Mouse (Mus musculus) kidney, embryonic 14.5 days (tissue): ENCODE measurements around the gene Ccdc80. TPM values are rescaled to one million over a fixed set of nuclear protein-coding genes. Genes with fewer than 3 reads are reported as not detected.

Source experiments
- ATAC-seq: fragments of 200-750 bp; cut with Nextera tagmentation; 2 replicates; pipeline ENCODE4 v1.8.0; 2017; ENCODE audit warnings: moderate number of reproducible peaks, mild to moderate bottlenecking, moderate TSS enrichment, moderate library complexity; ENCODE audit not compliant: low FRiP score, low TSS enrichment
- H3K27ac ChIP-seq: fragments of 300-500 bp; sonication (generic); 2 replicates; pipeline ENCODE4 v1.5.1; 2014; ENCODE audit warnings: low read depth, mild to moderate bottlenecking, low read length, moderate library complexity, mixed read lengths
- H3K27me3 ChIP-seq: fragments of 300-500 bp; sonication (generic); 2 replicates; pipeline ENCODE4 v1.6.1; 2014; ENCODE audit warnings: mild to moderate bottlenecking, low read length; ENCODE audit not compliant: control insufficient read depth, insufficient read depth
- H3K36me3 ChIP-seq: fragments of 300-500 bp; sonication (generic); 2 replicates; pipeline ENCODE4 v1.6.1; 2014; ENCODE audit warnings: low read length, mixed read lengths; ENCODE audit not compliant: control insufficient read depth, insufficient read depth
- H3K4me1 ChIP-seq: fragments of 300-500 bp; sonication (generic); 2 replicates; pipeline ENCODE4 v1.6.1; 2014; ENCODE audit warnings: low read length, mixed read lengths; ENCODE audit not compliant: control insufficient read depth, insufficient read depth
- H3K4me2 ChIP-seq: fragments of 300-500 bp; sonication (generic); replicated peaks from 2 replicates; pipeline ENCODE4 v1.6.1; 2014; ENCODE audit warnings: low read depth, mild to moderate bottlenecking, low read length
- H3K4me3 ChIP-seq: fragments of 300-500 bp; sonication (generic); 2 replicates; pipeline ENCODE4 v1.5.1; 2014; ENCODE audit warnings: mild to moderate bottlenecking, low read length
- H3K9ac ChIP-seq: fragments of 300-500 bp; sonication (generic); 2 replicates; pipeline ENCODE4 v1.6.1; 2014; ENCODE audit warnings: low read depth, mild to moderate bottlenecking, low read length, moderate library complexity
- H3K9me3 ChIP-seq: fragments of 300-500 bp; sonication (generic); 2 replicates; pipeline ENCODE4 v1.6.1; 2016; ENCODE audit warnings: low read length; ENCODE audit not compliant: control insufficient read depth
- WGBS: fragments of 180-500 bp; shearing (Covaris S2); extraction: QIAGEN DNeasy Blood & Tissue Kit; methylation state at CpG from one replicate; pipeline ENCODE4 v1.1.7; 2014; 5-methylcytosine and 5-hydroxymethylcytosine counted together
- polyA plus RNA-seq: library from polyadenylated mRNA; unstranded; fragments of >200 nt; fragmentation: Nextera tagmentation; extraction: Ambion mirVana; gene quantifications from 2 replicates; pipeline ENCODE4 v1.2.1, GENCODE M21; 2014

Gene Ccdc80
- polyA plus RNA-seq, 1 experiment from 2014 or later: 78.5 TPM

DNA sequence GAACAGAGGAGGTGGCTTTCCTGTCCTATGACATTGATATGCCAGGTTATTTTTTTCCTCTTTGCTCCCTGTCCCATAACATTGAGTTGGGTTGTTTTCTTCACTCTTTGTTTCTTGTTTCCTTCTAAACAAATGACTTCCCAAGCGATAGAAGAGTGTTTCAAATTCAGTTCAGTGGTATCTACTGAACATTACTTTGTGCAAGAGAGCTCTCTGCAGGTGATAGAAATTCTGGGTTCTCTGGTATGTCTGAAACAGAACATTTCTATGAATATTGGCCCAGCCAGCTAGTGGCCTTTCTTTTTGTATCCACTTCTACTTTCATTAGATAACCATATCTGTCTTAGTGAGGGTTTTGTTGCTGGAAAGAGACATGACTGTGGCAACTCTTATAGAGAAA, 4.4 kb upstream of the Ccdc80 start:
- H3K27ac ChIP-seq: no peak overlapping the region
- H3K36me3 ChIP-seq: no peaks in the 10 kb centered on the region
- H3K27me3 ChIP-seq: no peaks in the 10 kb centered on the region
- no peak for ATAC-seq
- no peaks in the 10 kb centered on the region for H3K4me1 ChIP-seq
- H3K9me3 ChIP-seq: no peaks in the 10 kb centered on the region
- H3K4me2 ChIP-seq: no peak overlapping the region
- no peak overlapping the region for H3K9ac ChIP-seq
- 85% methylated on average over 1 of the region's 1 CpGs for WGBS
- H3K4me3 ChIP-seq: no peak overlapping the region

DNA sequence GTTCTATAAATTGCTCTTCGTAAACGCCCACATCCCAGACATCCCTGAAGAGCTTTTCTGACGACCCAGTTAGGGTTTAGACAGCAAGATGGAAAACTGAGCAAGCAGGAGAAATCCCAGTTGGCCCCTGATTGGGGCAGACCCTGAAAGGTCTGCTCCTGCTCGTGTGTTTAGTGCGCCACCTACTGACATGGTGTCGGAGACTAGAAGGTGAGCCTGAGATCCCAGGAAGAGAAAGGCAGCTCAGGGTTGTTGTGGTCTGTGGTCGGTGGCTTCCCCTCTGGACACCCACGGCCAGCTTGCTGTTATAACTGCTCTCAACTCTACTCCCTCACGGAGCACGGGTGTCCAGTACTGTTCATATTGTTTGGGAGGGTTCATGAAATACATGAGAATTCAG, 3.2 kb upstream of the Ccdc80 start:
- H3K9me3 ChIP-seq: no peaks in the 10 kb centered on the region
- no peak overlapping the region for H3K9ac ChIP-seq
- H3K4me1 ChIP-seq: no peaks in the 10 kb centered on the region
- peak; percentile 78 for ATAC-seq
- H3K36me3 ChIP-seq: no peaks in the 10 kb centered on the region
- no peak overlapping the region for H3K4me2 ChIP-seq
- 11% methylated on average over 10 of the region's 10 CpGs for WGBS
- H3K27me3 ChIP-seq: no peaks in the 10 kb centered on the region
- H3K27ac ChIP-seq: no peak overlapping the region
- no peak overlapping the region for H3K4me3 ChIP-seq

DNA sequence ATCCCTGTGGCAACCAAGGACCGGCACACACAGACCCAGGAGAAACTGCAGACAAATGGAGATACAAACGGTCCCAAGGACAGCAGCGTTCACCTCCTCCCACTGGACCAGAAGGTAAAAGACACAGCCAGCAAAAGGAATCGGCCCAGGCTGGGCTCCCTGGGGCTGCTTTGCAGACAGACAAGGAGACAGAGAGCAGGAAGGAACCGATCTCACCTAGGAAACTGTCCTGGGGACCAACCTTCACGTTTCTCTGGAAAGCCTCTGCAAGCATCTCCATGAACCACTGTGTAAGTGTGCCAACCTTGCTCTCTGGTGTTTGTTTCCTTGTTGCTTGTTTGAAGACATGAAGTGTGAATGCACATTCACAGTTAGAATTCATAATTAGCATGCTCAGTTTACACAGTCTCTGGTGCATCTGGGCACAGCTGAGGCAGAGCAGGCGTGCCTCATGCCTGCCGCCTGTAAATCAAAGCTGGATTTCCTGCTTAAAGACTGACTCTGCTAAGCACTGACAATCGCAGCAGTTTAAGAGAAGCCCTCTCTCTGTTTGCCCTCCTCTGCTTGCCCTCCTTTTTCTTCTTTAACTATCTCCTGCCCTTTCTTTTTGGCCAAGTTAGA, 1.0 kb downstream of the Ccdc80 start:
- WGBS: 2% methylated on average over 9 of the region's 9 CpGs
- no peak for ATAC-seq

DNA sequence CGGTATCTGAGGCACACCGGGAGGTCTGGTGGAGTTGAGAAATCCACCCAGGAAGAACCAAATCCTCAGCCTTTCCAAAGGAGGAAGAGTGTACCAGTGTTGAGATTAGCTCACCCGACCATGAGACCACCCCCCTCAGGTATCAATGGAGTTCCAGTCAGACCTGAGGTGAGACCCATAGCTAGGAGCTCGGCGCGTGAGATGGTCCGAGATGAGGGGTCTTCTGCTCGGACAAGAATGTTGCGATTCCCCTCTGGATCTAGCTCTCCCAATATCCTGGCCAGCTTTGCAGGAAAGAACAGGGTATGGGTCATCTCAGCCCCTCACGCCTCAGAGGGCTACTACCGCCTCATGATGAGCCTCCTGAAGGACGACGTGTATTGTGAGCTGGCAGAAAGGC, 1.8 kb downstream of the Ccdc80 start:
- H3K27me3 ChIP-seq: no peaks in the 10 kb centered on the region
- peaks cover 25% of the 10 kb centered on the region for H3K4me1 ChIP-seq
- WGBS: 86% methylated on average over 13 of the region's 13 CpGs
- H3K4me2 ChIP-seq: peak overlapping the region; percentile 49
- no peaks in the 10 kb centered on the region for H3K9me3 ChIP-seq
- peak overlapping the region; percentile 61; the same call in 1 of the 2 replicates for H3K9ac ChIP-seq
- ATAC-seq: no peak
- no peak overlapping the region; the same call in 1 of the 2 replicates for H3K27ac ChIP-seq
- peak overlapping the region; percentile 50; the same call in 1 of the 2 replicates for H3K4me3 ChIP-seq
- H3K36me3 ChIP-seq: no peaks in the 10 kb centered on the region

More for the DNA sequence above, 1.0 kb downstream of the Ccdc80 start:
- Histone ChIP-seq H3K4me1 (peaks cover 25% of the 10 kb centered on the region), H3K27ac (peak overlapping the region; percentile 70), H3K27me3 (no peaks in the 10 kb centered on the region), H3K9me3 (no peaks in the 10 kb centered on the region), H3K4me2 (peak overlapping the region; percentile 49), H3K36me3 (no peaks in the 10 kb centered on the region), H3K9ac (peak overlapping the region; percentile 61), H3K4me3 (peak overlapping the region; percentile 50)

DNA sequence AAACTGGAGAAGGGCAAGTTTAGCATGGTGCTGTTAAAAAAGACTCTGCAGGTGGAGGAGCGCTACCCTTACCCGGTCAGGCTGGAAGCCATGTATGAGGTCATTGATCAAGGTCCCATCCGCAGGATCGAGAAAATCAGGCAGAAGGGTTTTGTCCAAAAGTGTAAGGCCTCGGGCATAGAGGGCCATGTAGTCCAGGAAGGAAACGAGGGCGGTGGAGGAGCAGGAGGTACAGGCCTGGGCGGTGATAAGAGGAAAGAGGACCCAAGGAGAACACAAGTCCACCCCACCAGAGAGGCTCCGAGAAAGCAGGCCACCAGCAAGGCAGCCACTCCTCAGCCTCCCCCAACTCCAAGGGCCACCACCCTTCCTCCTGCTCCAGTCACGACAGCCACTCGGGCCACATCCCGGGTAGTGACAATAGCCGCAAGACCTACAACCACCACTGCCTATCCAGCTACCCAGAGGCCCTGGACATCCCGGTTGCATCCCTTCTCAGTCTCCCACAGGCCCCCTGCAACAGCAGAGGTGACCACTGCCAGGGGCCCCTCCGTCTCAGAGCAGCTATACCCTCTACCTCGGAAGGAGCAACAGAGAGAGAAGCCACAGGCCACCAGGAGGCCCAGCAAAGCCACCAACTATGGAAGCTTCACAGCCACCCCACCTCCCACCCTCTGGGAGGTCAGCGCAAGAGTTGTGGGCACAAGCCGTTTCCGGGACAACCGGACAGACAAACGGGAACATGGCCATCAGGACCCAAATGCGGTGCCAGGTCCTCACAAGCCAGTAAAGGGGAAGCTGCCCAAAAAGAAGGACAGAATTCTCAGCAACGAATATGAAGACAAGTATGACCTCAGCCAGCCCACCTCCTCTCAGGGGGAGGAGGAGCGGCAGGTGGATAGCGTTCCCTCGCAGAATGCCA, 2.6 kb downstream of the Ccdc80 start:
- Histone ChIP-seq H3K4me2 (peak overlapping the region; percentile 49), H3K27ac (no peak overlapping the region), H3K9ac (no peak overlapping the region), H3K4me3 (peak overlapping the region; percentile 50; the same call in 1 of the 2 replicates), H3K4me1 (peaks cover 28% of the 10 kb centered on the region), H3K36me3 (no peaks in the 10 kb centered on the region), H3K9me3 (no peaks in the 10 kb centered on the region), H3K27me3 (no peaks in the 10 kb centered on the region)
- 83% methylated on average over 26 of the region's 26 CpGs for WGBS
- no peak for ATAC-seq

DNA sequence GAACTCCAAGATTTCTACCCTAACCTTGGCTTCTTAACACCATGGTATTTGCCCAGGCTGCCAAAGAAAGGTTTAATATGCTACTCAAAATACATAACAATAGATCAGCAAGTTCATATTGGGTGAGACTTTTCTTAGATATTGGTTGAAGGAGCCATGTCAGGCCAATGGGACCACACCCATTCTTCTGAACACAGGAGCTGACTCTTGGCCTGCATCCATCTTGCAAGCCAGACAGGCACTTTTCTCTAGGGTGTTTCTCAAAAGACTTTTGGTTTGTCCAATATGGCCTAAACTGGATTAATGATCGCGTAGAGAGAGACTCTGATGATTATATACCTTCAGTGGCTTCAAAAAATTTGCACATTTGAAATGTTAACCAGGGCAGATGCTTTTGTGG, 4.3 kb downstream of the Ccdc80 start:
- 95% methylated on average over 2 of the region's 2 CpGs for WGBS
- no peak overlapping the region for H3K9ac ChIP-seq
- no peak for ATAC-seq
- no peak overlapping the region for H3K27ac ChIP-seq
- no peaks in the 10 kb centered on the region for H3K36me3 ChIP-seq
- H3K9me3 ChIP-seq: no peaks in the 10 kb centered on the region
- no peaks in the 10 kb centered on the region for H3K27me3 ChIP-seq
- H3K4me1 ChIP-seq: peaks cover 33% of the 10 kb centered on the region
- H3K4me2 ChIP-seq: peak overlapping the region; percentile 49
- H3K4me3 ChIP-seq: peak overlapping the region; percentile 17

DNA sequence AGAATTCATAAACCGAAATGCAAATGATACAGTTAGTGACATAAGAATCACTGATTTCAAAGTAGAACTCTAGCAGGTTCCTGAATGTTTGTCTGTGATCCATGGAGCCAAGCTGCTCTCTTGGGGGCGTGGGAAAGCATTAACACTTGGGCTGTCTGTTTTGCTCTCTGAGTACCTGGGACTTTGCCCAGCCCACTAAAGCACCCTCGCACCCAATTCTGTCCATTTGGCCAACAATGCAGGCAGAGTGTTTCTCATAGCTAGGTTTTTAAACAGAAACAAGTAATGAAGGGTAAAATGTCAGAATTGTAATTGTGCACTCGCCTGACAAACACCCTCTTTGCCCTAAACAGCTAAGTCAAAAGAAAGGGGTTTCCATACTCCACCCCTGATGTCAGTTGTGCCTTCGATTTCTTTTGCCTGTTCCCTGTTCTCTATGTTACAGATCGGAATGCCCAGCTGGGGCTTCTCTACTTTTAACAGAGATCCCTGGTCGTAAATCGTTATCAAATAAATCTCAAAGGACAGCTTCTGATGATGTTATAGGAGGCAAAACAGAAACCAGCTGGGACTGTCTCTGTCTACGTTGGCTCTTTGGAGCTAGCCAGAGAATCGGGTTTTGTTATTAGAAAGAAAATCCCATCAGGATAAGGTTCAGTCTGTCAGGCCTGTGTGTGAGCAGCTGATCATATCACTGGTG, 5.1 kb downstream of the Ccdc80 start:
- H3K4me3 ChIP-seq: peak overlapping the region; percentile 19
- H3K27me3 ChIP-seq: no peaks in the 10 kb centered on the region
- H3K9me3 ChIP-seq: no peaks in the 10 kb centered on the region
- peaks cover 33% of the 10 kb centered on the region for H3K4me1 ChIP-seq
- 23% methylated on average over 10 of the region's 10 CpGs for WGBS
- H3K9ac ChIP-seq: no peak overlapping the region
- H3K27ac ChIP-seq: peak overlapping the region; percentile 53
- peak; percentile 72 for ATAC-seq
- no peaks in the 10 kb centered on the region for H3K36me3 ChIP-seq
- H3K4me2 ChIP-seq: peak overlapping the region; percentile 49

DNA sequence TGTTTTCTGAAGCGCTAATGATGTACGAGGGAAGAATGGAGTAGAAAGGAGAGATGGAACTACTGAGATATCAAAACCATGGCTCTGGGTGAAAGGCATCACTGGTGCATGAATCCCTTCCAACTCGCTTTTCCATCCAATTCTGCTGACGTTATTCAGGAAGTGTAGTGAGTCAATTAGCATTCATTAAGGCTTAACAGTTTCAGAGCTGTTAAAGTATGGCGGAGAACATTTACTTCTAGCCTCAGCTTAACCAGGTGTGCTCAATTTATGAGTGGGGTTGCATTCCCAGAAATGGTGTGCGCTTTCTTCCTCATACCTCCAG, 5.6 kb downstream of the Ccdc80 start:
- ATAC-seq: no peak
- Histone ChIP-seq H3K9ac (no peak overlapping the region), H3K4me2 (peak overlapping the region; percentile 49), H3K4me1 (peaks cover 33% of the 10 kb centered on the region), H3K36me3 (no peaks in the 10 kb centered on the region), H3K9me3 (no peaks in the 10 kb centered on the region), H3K27ac (peak overlapping the region; percentile 51; the same call in 1 of the 2 replicates), H3K4me3 (peak overlapping the region; percentile 19; the same call in 1 of the 2 replicates), H3K27me3 (no peaks in the 10 kb centered on the region)
- WGBS: 31% methylated on average over 6 of the region's 6 CpGs
